Mouse (Mus musculus) CD4-positive, CD25-positive, alpha-beta regulatory T cell, adult 2 months (primary cell): ENCODE results near the gene Otx1.

Source experiments
- DNase-seq: peaks from one replicate; pipeline ENCODE4 v3.0.0-alpha.2; 2012; ENCODE audit warnings: low read depth, low spot score

Gene Otx1

GRCm38 (mm10) chr11:22002783-22003340, at the start of gene Otx1:
TSS of gene Otx1 (minus strand) at chr11:22002897.
- DNase-seq, result peak; percentile 12

DNA sequence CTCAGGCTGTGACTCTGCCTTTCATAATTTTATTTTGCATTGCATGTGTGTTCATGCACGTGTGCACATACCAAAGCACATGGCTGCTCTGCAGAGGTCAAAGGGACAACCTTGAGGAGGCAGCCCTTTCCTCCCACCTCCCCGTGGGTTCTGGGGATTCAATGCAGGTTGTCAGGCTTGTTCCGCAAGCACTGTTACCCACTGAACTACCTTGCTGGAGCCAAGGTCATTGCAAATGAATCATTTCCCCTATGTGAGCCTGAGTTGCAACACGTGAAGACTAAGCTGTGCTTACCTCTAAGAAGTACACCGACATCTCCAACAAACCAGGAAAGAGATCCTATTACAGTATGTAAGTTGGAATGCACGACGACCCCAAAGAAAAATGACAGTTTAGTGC, 48.2 kb upstream of the Otx1 start:
- no peak for DNase-seq

DNA sequence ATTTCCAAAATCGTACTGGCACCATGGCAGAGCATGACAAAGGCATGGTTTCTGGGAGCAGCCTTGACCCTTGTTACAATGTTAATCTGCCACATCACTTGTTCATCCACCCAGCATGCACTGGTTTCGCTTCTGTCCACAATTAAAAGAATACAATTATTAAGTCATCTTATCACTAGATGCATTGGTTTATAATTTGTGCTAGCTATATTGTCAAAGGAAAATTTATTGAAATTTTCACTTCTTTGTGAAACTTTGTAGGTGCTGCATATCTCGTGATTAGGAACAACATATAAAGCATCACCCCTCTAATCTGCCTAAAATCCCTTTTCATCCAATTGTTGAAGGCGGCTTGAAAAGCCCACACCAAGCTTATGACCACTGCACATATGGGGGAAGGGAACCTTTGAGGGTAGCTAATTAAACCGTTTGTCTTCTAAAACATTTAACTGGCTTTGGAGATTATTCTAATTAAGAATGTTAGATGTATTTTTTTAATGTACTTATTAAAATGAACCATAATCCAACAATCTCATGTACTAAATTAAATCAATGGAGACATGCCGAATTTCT, 37.2 kb upstream of the Otx1 start:
- no peak for DNase-seq

DNA sequence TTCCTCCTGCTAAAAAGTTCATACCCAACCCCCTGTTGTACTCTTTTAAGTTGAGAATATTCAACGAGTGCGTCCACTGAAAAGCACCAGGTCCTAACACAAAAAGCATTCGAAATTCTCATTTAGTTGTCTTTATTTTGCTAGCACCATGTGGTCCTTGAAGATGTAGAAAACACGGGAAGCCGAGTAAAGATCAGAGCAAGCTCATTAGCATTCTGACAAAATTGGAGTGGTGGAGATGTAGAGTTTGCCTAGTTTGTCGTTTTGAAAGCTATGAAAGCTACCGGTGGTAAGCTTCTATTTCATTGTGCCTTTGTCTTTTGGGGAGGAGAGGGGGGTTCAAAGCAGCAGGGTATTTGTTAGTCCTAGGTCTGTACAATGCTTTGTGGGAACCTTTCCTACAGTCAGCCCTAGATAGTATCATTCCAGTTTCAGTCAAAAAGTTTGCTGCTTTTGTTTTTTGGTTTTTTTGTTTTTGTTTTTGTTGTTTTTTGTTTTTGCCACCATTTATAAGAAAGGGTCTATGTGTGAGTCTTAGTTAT, 31.9 kb upstream of the Otx1 start:
- no peak for DNase-seq

GRCm38 (mm10) chr11:22033582-22033981, 30.9 kb upstream of the Otx1 start:
- no peak for DNase-seq

- no peak for DNase-seq
Measured at GRCm38 (mm10) chr11:22020602-22021001, 17.9 kb upstream of the Otx1 start.

GRCm38 (mm10) chr11:22017444-22017843, 14.7 kb upstream of the Otx1 start:
- DNase-seq, result no peak

GRCm38 (mm10) chr11:22016341-22016740, 13.6 kb upstream of the Otx1 start:
- DNase-seq, result no peak

- DNase-seq, result no peak
Measured at GRCm38 (mm10) chr11:22008817-22009216, 6.1 kb upstream of the Otx1 start.

DNA sequence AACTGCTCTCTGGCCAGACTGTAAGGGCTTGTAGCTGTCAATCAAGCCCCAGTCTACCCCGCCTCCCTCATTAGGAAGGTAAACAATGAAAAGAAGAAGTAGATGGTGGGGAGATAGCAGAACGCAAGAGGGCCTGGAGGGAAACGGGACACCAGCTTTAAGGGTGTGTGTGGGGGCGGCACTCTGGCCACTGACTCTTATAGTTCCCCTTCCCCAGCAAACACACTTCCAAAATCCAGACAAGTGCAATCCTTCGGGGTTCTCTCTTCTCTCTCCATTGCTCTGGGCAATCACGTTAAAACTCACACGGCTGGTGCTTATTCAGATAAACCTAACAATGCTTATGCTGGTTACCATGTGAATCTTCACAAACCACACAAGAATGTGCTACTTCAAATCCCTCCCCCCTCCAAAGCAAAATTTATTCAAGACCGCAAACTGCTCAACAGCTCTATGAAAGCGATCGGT, 5.5 kb upstream of the Otx1 start:
- DNase-seq, result no peak

DNA sequence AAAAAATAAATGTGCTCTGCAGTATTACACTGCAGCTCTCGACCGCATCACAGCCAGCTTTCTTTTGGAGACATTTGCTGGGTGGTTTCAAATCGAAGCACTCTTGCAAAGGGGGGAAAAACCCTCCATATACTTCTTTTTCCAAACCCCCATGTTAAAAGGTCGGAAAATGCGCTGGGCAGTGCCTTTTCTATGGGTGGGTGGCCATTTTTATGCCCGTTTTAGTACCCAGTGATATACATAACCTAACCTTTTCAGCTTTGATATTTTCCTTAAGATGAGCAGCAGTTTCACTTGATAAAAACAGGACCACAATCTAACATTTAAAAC, 5.0 kb upstream of the Otx1 start:
- no peak for DNase-seq

- no peak for DNase-seq
Measured at GRCm38 (mm10) chr11:22007088-22007780, 4.5 kb upstream of the Otx1 start.

- no peak for DNase-seq
Measured at GRCm38 (mm10) chr11:22006471-22007087, 3.9 kb upstream of the Otx1 start.

DNA sequence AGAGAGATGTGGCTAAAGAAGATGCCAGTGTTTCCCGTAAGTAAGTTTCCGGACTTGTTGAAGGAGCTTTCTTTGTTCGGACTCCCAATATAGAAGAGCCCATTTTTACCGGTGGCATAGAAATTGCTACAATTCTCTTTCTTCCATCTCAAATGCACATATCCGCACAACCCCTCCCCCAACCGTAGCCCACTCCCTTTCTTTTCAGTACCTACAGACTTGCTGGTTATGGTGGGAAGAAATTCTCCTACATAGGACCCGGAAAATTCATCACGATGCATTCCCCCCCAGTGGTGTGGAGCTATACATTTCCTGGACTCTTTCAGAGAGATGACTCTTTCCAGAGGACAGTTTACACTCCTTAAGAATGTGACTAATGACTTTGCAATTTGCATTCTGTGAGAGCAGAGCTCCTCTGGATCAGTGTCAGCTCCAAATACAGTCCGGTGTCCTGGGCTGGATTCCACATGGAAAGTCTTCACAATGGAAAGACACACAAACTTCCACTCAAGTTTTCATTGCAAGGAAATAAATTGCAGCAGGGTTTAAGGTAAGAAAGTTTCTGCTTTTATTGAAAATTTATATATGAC, 2.7 kb upstream of the Otx1 start:
- no peak for DNase-seq

DNA sequence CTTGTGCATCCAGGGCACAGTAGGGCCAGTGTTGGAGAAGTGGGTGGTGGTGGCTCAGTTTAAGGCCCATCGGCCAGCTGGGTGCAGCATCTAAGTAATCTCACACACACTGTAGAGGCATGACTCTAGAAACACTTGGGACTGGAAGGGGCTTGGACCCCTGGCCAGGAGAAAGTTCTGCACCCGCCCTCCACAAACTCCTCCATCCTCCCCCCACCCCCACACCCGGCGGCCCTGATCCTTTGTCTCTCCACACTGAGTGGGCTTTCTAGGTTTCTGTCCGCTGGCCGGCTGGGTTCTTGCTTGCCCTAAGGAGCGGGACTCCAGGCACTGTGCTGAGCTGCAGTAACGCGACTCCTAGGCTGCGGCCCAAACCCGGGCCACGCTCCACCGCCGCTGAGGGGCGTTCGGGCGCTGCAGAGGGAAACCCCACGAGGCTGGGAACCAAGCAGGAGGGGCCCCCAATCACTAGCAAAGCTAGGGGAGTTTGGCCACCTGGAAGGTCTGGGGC, 1.7 kb upstream of the Otx1 start:
- peak; percentile 2 for DNase-seq

- peak; percentile 8 for DNase-seq
Measured at GRCm38 (mm10) chr11:22003341-22003981, 764 bp upstream of the Otx1 start.

DNA sequence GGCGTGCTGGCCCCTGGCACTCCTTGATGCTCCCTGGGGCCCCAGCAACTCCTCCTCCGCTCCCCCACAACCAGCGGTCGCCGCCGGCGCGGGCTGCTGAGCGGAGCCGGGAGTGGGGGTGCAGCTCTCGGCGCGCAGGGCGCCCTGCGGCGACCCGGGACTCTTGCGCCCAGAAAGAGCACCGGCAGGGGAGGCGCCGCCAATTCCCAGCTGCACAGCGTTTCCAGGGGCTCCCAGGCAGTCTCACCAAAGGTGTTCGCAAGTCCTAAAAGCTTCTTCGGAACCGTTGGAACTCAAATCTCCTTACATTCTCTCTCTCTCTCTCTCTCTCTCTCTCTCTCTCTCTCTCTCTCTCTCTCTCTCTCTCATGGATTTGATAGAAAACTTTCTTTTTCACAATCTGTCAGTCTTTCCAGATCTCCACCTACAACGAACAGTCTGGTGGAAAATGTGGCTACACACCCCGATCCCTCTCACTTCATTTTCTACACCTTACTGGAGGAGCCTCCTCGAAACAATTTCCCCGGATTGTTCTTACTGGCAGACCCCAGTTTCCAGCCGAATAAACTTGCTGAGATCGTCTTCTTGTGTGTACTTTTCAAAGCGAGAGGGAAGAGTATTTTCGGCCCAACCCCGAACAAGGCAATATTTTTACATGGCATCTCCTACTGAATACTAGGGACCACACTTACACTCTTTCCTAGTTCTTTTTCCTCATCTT, 475 bp downstream of the Otx1 start:
- peak; percentile 15 for DNase-seq

DNA sequence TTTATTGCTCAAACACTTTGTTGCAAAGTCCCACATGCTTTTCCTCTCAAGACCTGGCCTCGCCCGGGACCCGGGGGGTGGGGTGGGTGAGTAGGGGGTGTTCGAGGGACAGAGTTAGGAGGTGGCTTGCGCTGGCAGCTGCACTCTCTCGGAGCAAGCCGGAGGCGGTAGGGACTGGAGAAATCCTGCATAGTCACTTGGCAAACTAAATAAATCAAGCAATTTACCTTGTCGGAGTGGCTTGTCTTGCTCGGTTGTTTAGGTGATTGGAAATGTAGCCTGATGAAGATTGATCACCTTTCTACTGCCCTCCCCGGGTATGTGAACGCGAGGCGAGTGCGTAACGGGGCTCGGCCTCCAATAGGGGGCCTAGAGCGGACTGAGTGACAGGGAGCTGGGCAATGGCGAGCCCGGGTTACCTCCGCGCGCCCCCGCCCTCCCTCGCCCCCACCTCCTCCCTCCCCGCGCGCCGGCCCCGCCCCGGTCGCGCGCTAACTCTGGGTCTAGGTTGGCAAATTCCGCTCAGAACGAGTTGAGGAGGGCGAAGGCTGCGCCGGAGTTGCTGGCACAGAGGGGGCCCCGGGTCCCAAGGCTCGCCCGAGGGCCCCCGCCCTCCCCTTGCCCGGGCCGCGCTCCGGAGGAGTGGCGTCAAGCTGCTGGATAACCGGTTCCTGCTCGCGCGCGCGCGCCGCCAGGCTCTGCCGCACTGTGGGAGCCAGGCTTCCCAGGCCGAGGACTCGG, 1.2 kb downstream of the Otx1 start:
- no peak for DNase-seq

DNA sequence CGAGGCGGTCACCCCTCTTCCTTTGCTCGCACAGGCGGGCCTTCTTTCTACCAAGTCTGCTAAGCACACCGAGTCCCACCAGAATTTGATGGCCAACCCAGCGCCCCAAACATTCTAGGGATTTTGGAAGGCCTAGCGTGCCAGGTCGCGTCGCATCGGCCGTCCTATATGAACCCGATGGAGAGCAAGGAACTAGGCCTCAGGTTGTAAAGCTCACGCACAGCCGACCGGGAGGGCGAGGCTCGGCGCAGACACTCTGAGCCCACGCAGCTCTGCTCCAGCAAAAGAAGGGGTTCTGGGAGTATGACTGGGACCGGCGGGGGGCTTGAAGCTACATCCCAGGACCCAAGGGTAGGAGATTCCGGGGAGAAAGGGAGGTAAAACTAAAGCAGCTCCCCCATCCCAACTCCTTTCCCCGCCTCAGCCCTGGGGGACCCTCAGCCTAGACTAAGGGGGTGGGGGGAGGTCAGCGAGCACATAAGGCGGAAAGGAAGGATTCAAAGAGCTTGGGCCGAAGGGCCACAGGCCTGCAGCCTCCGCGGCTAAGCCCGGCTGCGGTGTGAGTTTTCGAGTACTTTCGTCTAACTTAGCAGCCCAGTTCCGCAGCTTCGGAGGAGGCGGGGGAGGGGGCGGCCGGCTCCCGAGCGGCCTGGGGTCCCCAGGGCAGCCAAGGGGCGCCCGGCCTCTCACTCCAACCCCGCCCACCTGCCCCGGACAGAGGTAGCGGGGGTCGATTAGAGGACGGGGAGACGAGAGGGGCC, 2.2 kb downstream of the Otx1 start:
- DNase-seq, result no peak
